Mouse (Mus musculus) heart, embryonic 14.5 days (tissue): ENCODE measurements at regions not wholly inside any gene's neighbourhood (a gene's known extent, or its start where the extent isn't known, plus 50 kb on each side); places are given as distances from the start of the nearest gene placed in this dataset.

ENCODE experiments used
- ATAC-seq: fragments of 200-750 bp; cut with Nextera tagmentation; 2 replicates; pipeline ENCODE4 v1.8.0; 2017; ENCODE audit warnings: low read depth, moderate TSS enrichment; ENCODE audit not compliant: insufficient number of reproducible peaks, insufficient read depth, low FRiP score
- H3K27ac ChIP-seq, 2 experiments: fragments of 200-500 bp in 1 of 2; fragments of 300-500 bp in 1 of 2; sonication (generic) in 1 of 2; replicated peaks in 1 of 2; 2 replicates each; pipeline ENCODE4 v1.5.1; 2012 to 2014; ENCODE audit warnings: low read depth in 2 of 2, low read length in 2 of 2, control low read depth in 1 of 2, mild to moderate bottlenecking in 1 of 2, mixed read lengths in 1 of 2; ENCODE audit not compliant: control insufficient read depth in 1 of 2, insufficient read depth in 1 of 2
- H3K27me3 ChIP-seq: fragments of 300-500 bp; sonication (generic); 2 replicates; pipeline ENCODE4 v1.6.1; 2014; ENCODE audit warnings: mild to moderate bottlenecking, low read length, control low read depth; ENCODE audit not compliant: control insufficient read depth, insufficient read depth
- H3K36me3 ChIP-seq: fragments of 300-500 bp; sonication (generic); 2 replicates; pipeline ENCODE4 v1.6.1; 2014; ENCODE audit warnings: mild to moderate bottlenecking, control low read depth, low read length, mixed read lengths; ENCODE audit not compliant: control insufficient read depth, insufficient read depth
- H3K4me1 ChIP-seq, 2 experiments: fragments of 200-500 bp in 1 of 2; fragments of 300-500 bp in 1 of 2; sonication (generic) in 1 of 2; 2 replicates each; pipeline ENCODE4 v1.6.1; 2012 to 2014; ENCODE audit warnings: low read length in 2 of 2, control low read depth in 1 of 2, mixed read lengths in 1 of 2; ENCODE audit not compliant: control insufficient read depth in 2 of 2, insufficient read depth in 2 of 2
- H3K4me2 ChIP-seq: fragments of 300-500 bp; sonication (generic); 2 replicates; pipeline ENCODE4 v1.6.1; 2014; ENCODE audit warnings: mild to moderate bottlenecking, low read length
- H3K4me3 ChIP-seq, 2 experiments: fragments of 200-500 bp in 1 of 2; fragments of 300-500 bp in 1 of 2; sonication (generic) in 1 of 2; 2 replicates each; pipeline ENCODE4 v1.5.1; 2012 to 2014; ENCODE audit warnings: low read length in 2 of 2, mild to moderate bottlenecking in 2 of 2, control low read depth in 1 of 2, low read depth in 1 of 2, moderate library complexity in 1 of 2; ENCODE audit not compliant: control insufficient read depth in 1 of 2, insufficient read depth in 1 of 2
- H3K9ac ChIP-seq: fragments of 300-500 bp; sonication (generic); 2 replicates; pipeline ENCODE4 v1.6.1; 2014; ENCODE audit warnings: mild to moderate bottlenecking, low read length
- H3K9me3 ChIP-seq: fragments of 300-500 bp; sonication (generic); 2 replicates; pipeline ENCODE4 v1.6.1; 2016; ENCODE audit warnings: low read length, control low read depth; ENCODE audit not compliant: control insufficient read depth
- WGBS: fragments of 180-500 bp; shearing (Covaris S2); extraction: QIAGEN DNeasy Blood & Tissue Kit; methylation state at CpG from one replicate; pipeline ENCODE4 v1.1.7; 2014; 5-methylcytosine and 5-hydroxymethylcytosine counted together

DNA sequence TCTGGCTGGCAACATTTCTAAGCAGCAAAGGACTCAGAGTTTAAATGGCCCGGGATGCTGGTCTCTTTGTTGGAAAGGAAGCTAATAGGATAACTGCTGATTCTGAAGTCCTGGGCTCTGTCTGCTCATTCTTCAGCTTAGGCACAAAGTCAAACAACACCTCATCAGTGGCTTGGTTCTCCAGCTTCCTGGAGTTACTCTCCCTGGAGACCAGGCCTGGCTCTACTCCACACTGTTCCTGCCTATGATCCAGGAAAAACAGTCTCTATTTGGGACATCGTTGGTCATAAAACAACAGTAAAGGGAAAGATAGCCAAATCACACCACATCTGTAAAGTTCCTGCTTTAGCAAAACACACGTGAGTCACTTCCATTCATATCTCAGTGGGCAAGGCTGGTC is 271.3 kb upstream of the 9630041A04Rik start:
- Histone ChIP-seq H3K4me2 (no peak overlapping the region), H3K27me3 (no peaks in the 10 kb centered on the region), H3K9me3 (0 out of 2 replicates have a peak, but pooled peaks cover 3% of the 10 kb centered on the region), H3K4me3 (no peak overlapping the region), H3K36me3 (no peaks in the 10 kb centered on the region), H3K27ac (no peak overlapping the region), H3K9ac (no peak overlapping the region), H3K4me1 (no peaks in the 10 kb centered on the region)
- ATAC-seq, result no peak
- 58% methylated on average over 3 of the region's 3 CpGs for WGBS

DNA sequence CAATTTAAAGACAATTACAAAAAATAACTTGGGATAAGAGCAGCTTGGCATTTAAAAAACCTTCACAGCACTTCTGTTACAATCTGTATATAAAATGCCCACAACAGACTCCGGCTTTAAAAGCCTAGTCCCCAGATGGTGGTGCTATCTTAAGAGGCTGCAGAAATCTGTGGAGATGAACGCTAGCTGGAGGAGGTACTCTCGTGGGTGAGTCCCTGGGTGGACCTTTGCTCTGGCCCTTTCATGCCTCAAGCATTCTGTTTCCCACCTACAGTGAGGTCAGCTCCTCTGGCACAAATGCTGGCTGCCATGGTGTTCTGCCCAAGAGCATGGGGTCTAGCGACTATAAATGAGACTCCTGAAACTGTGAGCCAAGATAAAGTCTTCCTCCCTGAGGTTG is 280.6 kb upstream of the 9630041A04Rik start:
- Histone ChIP-seq H3K4me3 (no peak overlapping the region), H3K9ac (no peak overlapping the region), H3K27ac (no peak overlapping the region), H3K27me3 (no peaks in the 10 kb centered on the region), H3K4me1 (no peaks in the 10 kb centered on the region), H3K9me3 (0 out of 2 replicates have a peak, but pooled peaks cover 3% of the 10 kb centered on the region), H3K36me3 (no peaks in the 10 kb centered on the region), H3K4me2 (no peak overlapping the region)
- 83% methylated on average over 4 of the region's 4 CpGs for WGBS
- no peak for ATAC-seq

GRCm38 (mm10) chr9:101570714-101571113 is 290.9 kb upstream of the 9630041A04Rik start:
- ATAC-seq, result no peak
- no peaks in the 10 kb centered on the region for H3K27me3 ChIP-seq

GRCm38 (mm10) chr9:101563196-101563595 is 298.4 kb upstream of the 9630041A04Rik start:
- no peak overlapping the region for H3K27ac ChIP-seq
- H3K9me3 ChIP-seq, result no peaks in the 10 kb centered on the region
- 78% methylated on average over 9 of the region's 9 CpGs for WGBS
- no peak overlapping the region for H3K4me3 ChIP-seq
- H3K4me1 ChIP-seq, result no peaks in the 10 kb centered on the region
- no peaks in the 10 kb centered on the region for H3K36me3 ChIP-seq
- H3K9ac ChIP-seq, result no peak overlapping the region
- H3K27me3 ChIP-seq, result no peaks in the 10 kb centered on the region
- ATAC-seq, result no peak
- H3K4me2 ChIP-seq, result no peak overlapping the region

More at GRCm38 (mm10) chr9:101570714-101571113, 290.9 kb upstream of the 9630041A04Rik start:
- Histone ChIP-seq H3K4me2 (no peak overlapping the region), H3K9ac (no peak overlapping the region), H3K36me3 (no peaks in the 10 kb centered on the region), H3K27ac (no peak overlapping the region), H3K4me3 (no peak overlapping the region), H3K9me3 (no peaks in the 10 kb centered on the region), H3K4me1 (no peaks in the 10 kb centered on the region)
- WGBS, result 11% methylated on average over 4 of the region's 4 CpGs

- Histone ChIP-seq H3K36me3 (no peaks in the 10 kb centered on the region), H3K4me3 (no peak overlapping the region), H3K27ac (no peak overlapping the region), H3K9ac (no peak overlapping the region), H3K27me3 (no peaks in the 10 kb centered on the region), H3K4me2 (no peak overlapping the region), H3K4me1 (no peaks in the 10 kb centered on the region), H3K9me3 (no peaks in the 10 kb centered on the region)
- WGBS, result 90% methylated on average over 11 of the region's 11 CpGs
- ATAC-seq, result no peak
These were observed 302.3 kb upstream of the 9630041A04Rik start for GRCm38 (mm10) chr9:101559366-101559765.

DNA sequence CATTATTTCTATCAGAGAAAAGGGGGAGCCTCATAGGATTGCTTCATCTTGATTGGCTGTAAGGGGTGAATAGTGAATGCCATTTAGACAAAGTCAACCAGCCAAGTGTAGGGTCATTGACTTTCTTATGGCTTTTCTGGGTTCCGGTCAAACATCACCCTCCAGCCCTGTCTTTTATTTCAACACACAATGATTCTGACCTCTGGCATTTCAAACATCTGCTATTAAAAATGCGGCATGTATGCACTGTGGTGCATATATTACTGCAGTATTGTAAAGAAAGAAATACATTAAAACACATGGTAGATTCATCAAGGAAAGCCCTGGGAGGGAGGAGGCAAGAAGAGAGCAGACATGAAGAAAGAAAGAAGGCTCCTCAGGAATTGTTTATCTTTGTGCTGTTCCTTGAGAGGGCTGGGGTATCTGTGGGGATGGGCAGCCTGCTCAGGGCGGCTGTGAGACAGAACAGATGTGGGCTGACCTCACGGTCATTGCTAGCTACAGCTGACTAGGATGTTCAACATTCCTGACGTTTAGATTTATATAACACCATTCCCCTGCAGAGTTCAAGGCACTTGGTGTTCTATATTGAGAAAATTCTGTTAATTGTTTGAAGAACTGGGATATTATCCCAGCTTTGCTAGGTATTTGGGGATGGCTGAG is 303.5 kb upstream of the Ppp2r3a start:
- no peaks in the 10 kb centered on the region for H3K4me1 ChIP-seq
- no peak overlapping the region for H3K9ac ChIP-seq
- H3K4me3 ChIP-seq, result no peak overlapping the region
- no peaks in the 10 kb centered on the region for H3K9me3 ChIP-seq
- no peak overlapping the region for H3K27ac ChIP-seq
- no peaks in the 10 kb centered on the region for H3K27me3 ChIP-seq
- no peaks in the 10 kb centered on the region for H3K36me3 ChIP-seq
- no peak overlapping the region for H3K4me2 ChIP-seq
- WGBS, result 27% methylated on average over 5 of the region's 5 CpGs
- ATAC-seq, result no peak

GRCm38 (mm10) chr9:101552789-101553188 is 301.2 kb upstream of the Ppp2r3a start:
- Histone ChIP-seq H3K4me2 (no peak overlapping the region), H3K4me3 (no peak overlapping the region), H3K27me3 (no peaks in the 10 kb centered on the region), H3K9me3 (no peaks in the 10 kb centered on the region; the same call in 1 of the 2 replicates), H3K4me1 (no peaks in the 10 kb centered on the region), H3K27ac (no peak overlapping the region), H3K9ac (no peak overlapping the region), H3K36me3 (no peaks in the 10 kb centered on the region)
- 88% methylated on average over 6 of the region's 6 CpGs for WGBS
- ATAC-seq, result no peak

DNA sequence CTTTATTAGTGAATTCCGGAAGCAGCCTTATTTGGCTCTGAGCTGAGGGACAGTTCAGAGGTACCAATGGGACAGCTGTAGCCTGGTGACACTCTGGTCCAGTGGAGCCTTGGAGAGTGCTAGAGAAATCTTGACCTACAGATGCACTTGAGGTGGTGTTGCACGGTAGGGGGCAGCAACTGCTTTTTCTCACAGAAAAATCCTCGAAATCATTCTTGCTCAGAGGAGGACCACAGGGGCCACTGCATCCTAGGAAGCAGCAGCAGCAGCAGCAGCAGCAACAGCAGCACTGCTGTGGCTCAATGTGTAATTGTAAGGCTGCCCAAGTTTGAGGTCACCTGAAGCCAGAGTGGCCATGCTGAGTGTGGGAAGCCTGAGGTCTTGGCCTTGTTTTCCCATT is 299.7 kb upstream of the Ppp2r3a start:
- Histone ChIP-seq H3K4me2 (no peak overlapping the region), H3K36me3 (no peaks in the 10 kb centered on the region), H3K4me3 (no peak overlapping the region), H3K4me1 (no peaks in the 10 kb centered on the region), H3K9ac (no peak overlapping the region), H3K9me3 (no peaks in the 10 kb centered on the region; the same call in 1 of the 2 replicates), H3K27me3 (no peaks in the 10 kb centered on the region), H3K27ac (no peak overlapping the region)
- WGBS, result 41% methylated on average over 3 of the region's 3 CpGs
- no peak for ATAC-seq
